In the genomic region with DNA sequence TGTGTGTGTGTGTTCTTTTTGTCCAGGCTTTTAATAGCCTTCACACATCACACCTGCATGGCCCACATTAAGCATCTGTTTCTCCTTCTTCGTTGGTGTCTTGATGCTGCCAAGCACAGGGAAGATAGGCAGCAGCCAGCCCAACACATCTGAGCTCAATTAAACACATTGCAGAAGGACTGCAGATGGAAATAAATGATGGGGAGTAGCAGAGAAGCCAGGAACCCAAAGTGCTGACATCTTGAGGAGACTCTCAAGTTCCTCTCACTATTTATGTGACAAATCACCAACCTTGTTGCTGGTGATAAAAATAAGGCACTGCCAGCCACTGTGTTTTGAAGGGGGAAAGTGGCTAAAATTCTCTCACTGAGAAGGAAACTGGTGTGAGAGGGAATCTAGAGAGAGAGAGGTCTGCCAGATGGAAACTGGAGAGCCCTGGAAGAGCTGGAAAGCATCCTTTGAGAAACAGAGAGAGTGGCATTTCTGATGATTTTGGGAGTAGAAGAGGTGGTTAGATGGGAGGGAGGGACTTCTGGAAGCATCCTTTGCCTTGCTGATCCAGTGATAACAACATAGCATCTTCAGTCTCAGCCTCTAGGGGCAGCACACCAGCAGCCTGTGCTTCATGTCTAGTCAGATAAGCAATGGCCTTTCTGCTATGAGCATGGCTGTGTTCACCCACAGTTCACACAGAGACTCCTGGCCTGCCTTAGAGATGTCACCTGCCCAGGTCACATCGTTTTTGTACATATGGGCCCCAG, we compare ENCODE assay signal across 12 mouse cellular contexts.
DNase-seq lines count a peak whose midpoint lies in the region; ATAC-seq lines count a peak whose summit lies in the region.
"Had no signal": no experiment of that assay in that cellular context is flagged by ENCODE, and none has a peak within 500 bp of the region (broad histone marks: within the 10 kb centered on the region; RNA-seq: fewer than 3 reads in every experiment).

No protein-coding gene starts in this region.

- peak; percentile 43 for ATAC-seq in forebrain, embryonic 16.5 days
- ATAC-seq in forebrain, embryonic 11.5 days (replicated peaks; ENCODE audit: low FRiP score), result no peak
- no peak for ATAC-seq in midbrain, embryonic 14.5 days (ENCODE audit: low FRiP score, low TSS enrichment)
- no peak for ATAC-seq in midbrain, embryonic 16.5 days

- H3K27ac ChIP-seq in forebrain, embryonic 16.5 days (ENCODE audit: low read length), result no peak overlapping the region
- H3K27ac ChIP-seq in forebrain, embryonic 11.5 days (ENCODE audit: low read depth, low read length), result no peak overlapping the region
- H3K27ac ChIP-seq in midbrain, embryonic 14.5 days (replicated peaks; ENCODE audit: low read depth, low read length), result no peak overlapping the region
- H3K27ac ChIP-seq in midbrain, embryonic 16.5 days (ENCODE audit: low read length), result no peak overlapping the region
- H3K27ac ChIP-seq: heart, adult 2 months had no signal

- 0 out of 2 replicates have a peak, but pooled peaks cover 2% of the 10 kb centered on the region for H3K4me1 ChIP-seq in forebrain, embryonic 16.5 days (replicated peaks; ENCODE audit: control insufficient read depth, insufficient read depth, low read length)
- no peaks in the 10 kb centered on the region for H3K4me1 ChIP-seq in forebrain, embryonic 11.5 days (replicated peaks; ENCODE audit: control insufficient read depth, insufficient read depth, low read length)
- H3K4me1 ChIP-seq in midbrain, embryonic 14.5 days (ENCODE audit: control insufficient read depth, insufficient read depth, low read length), result no peaks in the 10 kb centered on the region
- H3K4me1 ChIP-seq in midbrain, embryonic 16.5 days (ENCODE audit: control insufficient read depth, insufficient read depth, low read length), result no peaks in the 10 kb centered on the region
- H3K4me1 ChIP-seq: megakaryocyte, embryonic 14.5 days had no signal

- no peak overlapping the region for H3K4me2 ChIP-seq in forebrain, embryonic 16.5 days (ENCODE audit: low read length)
- no peak overlapping the region for H3K4me2 ChIP-seq in forebrain, embryonic 11.5 days (ENCODE audit: low read depth, low read length, severe bottlenecking)
- H3K4me2 ChIP-seq in midbrain, embryonic 14.5 days (ENCODE audit: low read length), result no peak overlapping the region
- H3K4me2 ChIP-seq in midbrain, embryonic 16.5 days (ENCODE audit: low read length), result no peak overlapping the region

- no peak for DNase-seq in forebrain, embryonic 11.5 days (ENCODE audit: low spot score)
- DNase-seq in midbrain, embryonic 14.5 days, result peak; percentile 19
- peak; percentile 30 to 44 for DNase-seq in layer of hippocampus, adult 8-10 months (ENCODE audit: low spot score in 2 of 2)
- peak; percentile 23 for DNase-seq in right cerebral cortex, postnatal 25 days
- DNase-seq in adrenal gland, adult (ENCODE audit: inconsistent age in 2 of 2, low spot score in 1 of 2), result no peak
- no peak for DNase-seq in kidney, postnatal 4 days
- DNase-seq: heart, adult 2 months; kidney, adult 18-20 months had no signal

- whole genome bisulfite sequencing in forebrain, embryonic 16.5 days, result 59% methylated on average over 2 of the region's 2 CpGs
- WGBS in forebrain, embryonic 11.5 days, result 66% methylated on average over 2 of the region's 2 CpGs
- 60% methylated on average over 2 of the region's 2 CpGs for WGBS in midbrain, embryonic 14.5 days
- 60% methylated on average over 2 of the region's 2 CpGs for WGBS in midbrain, embryonic 16.5 days

- no peaks in the 10 kb centered on the region for H3K27me3 ChIP-seq in forebrain, embryonic 16.5 days (replicated peaks; ENCODE audit: control insufficient read depth, insufficient read depth, low read length)
- no peaks in the 10 kb centered on the region for H3K27me3 ChIP-seq in forebrain, embryonic 11.5 days (ENCODE audit: control insufficient read depth, insufficient read depth, low read length)
- no peaks in the 10 kb centered on the region for H3K27me3 ChIP-seq in midbrain, embryonic 14.5 days (ENCODE audit: control insufficient read depth, insufficient read depth, low read length)
- H3K27me3 ChIP-seq in midbrain, embryonic 16.5 days (ENCODE audit: control insufficient read depth, insufficient read depth, low read depth, low read length), result no peaks in the 10 kb centered on the region
- H3K27me3 ChIP-seq: megakaryocyte, embryonic 14.5 days had no signal

- H3K9ac ChIP-seq in forebrain, embryonic 16.5 days (replicated peaks; ENCODE audit: low read depth, low read length), result no peak overlapping the region
- no peak overlapping the region for H3K9ac ChIP-seq in forebrain, embryonic 11.5 days (ENCODE audit: low read length)
- no peak overlapping the region for H3K9ac ChIP-seq in midbrain, embryonic 14.5 days (replicated peaks; ENCODE audit: low read length)
- H3K9ac ChIP-seq in midbrain, embryonic 16.5 days (ENCODE audit: low read depth, low read length), result no peak overlapping the region

- H3K36me3 ChIP-seq in forebrain, embryonic 16.5 days (ENCODE audit: control insufficient read depth, insufficient read depth), result no peaks in the 10 kb centered on the region
- no peaks in the 10 kb centered on the region for H3K36me3 ChIP-seq in forebrain, embryonic 11.5 days (ENCODE audit: control insufficient read depth, insufficient read depth, low read length)
- no peaks in the 10 kb centered on the region for H3K36me3 ChIP-seq in midbrain, embryonic 14.5 days (ENCODE audit: control insufficient read depth, insufficient read depth, low read length)
- no peaks in the 10 kb centered on the region for H3K36me3 ChIP-seq in midbrain, embryonic 16.5 days (ENCODE audit: control insufficient read depth, insufficient read depth, low read length)

- no peak overlapping the region for H3K4me3 ChIP-seq in forebrain, embryonic 16.5 days (replicated peaks; ENCODE audit: low read length)
- H3K4me3 ChIP-seq in forebrain, embryonic 11.5 days (ENCODE audit: low read depth, low read length), result no peak overlapping the region
- no peak overlapping the region for H3K4me3 ChIP-seq in midbrain, embryonic 14.5 days (replicated peaks; ENCODE audit: low read depth, low read length)
- no peak overlapping the region for H3K4me3 ChIP-seq in midbrain, embryonic 16.5 days (ENCODE audit: low read depth, low read length)
- H3K4me3 ChIP-seq: erythroblast, embryonic 14.5 days; heart, adult 2 months; megakaryocyte, embryonic 14.5 days had no signal

- no peaks in the 10 kb centered on the region for H3K9me3 ChIP-seq in forebrain, embryonic 16.5 days (ENCODE audit: control insufficient read depth, low read length)
- H3K9me3 ChIP-seq in forebrain, embryonic 11.5 days (ENCODE audit: control insufficient read depth, low read length), result no peaks in the 10 kb centered on the region
- no peaks in the 10 kb centered on the region for H3K9me3 ChIP-seq in midbrain, embryonic 14.5 days (ENCODE audit: control insufficient read depth, low read length)
- no peaks in the 10 kb centered on the region for H3K9me3 ChIP-seq in midbrain, embryonic 16.5 days (replicated peaks; ENCODE audit: control insufficient read depth, low read length, poor library complexity, severe bottlenecking)
- H3K9me3 ChIP-seq: megakaryocyte, embryonic 14.5 days had no signal

Comparison
In these comparisons a context has a peak if more than half of its experiments do, and no peak if none do; other contexts are left out.
1. DNase-seq: peak in midbrain, embryonic 14.5 days (single experiment), layer of hippocampus, adult 8-10 months (2 of 2) and right cerebral cortex, postnatal 25 days (single experiment); none in forebrain, embryonic 11.5 days (single experiment), adrenal gland, adult (0 of 2) and kidney, postnatal 4 days (0 of 2).